Mouse (Mus musculus) liver, embryonic 14.5 days (tissue): ENCODE data around the gene Gm5580. TPM values are rescaled to one million over a fixed set of nuclear protein-coding genes. Genes with fewer than 3 reads are reported as not detected.
"Not testable (repeated sequence)": the region's sequence is repeated elsewhere in the genome, so short reads cannot be mapped to it uniquely, and the experiment has no call there.

Experiments used
- ATAC-seq: fragments of 200-750 bp; cut with Nextera tagmentation; 2 replicates; pipeline ENCODE4 v1.8.0; 2017; ENCODE audit warnings: moderate number of reproducible peaks, mild to moderate bottlenecking, moderate library complexity; ENCODE audit not compliant: insufficient read depth
- DNase-seq, 3 experiments: peaks; one replicate each; pipeline ENCODE4 v3.0.0-alpha.2; 2012 to 2013; ENCODE audit warnings: low read depth in 3 of 3, low spot score in 3 of 3
- H3K27ac ChIP-seq: fragments of 300-500 bp; sonication (generic); 2 replicates; pipeline ENCODE4 v1.5.1; 2014; ENCODE audit warnings: moderate library complexity, mild to moderate bottlenecking, control low read depth, inconsistent platforms
- H3K27me3 ChIP-seq: fragments of 300-500 bp; sonication (generic); 2 replicates; pipeline ENCODE4 v1.6.1; 2014; ENCODE audit warnings: mild to moderate bottlenecking, low read length, moderate library complexity; ENCODE audit not compliant: control insufficient read depth, insufficient read depth
- H3K36me3 ChIP-seq: fragments of 300-500 bp; sonication (generic); replicated peaks from 2 replicates; pipeline ENCODE4 v1.6.1; 2014; ENCODE audit warnings: low read depth; ENCODE audit not compliant: control insufficient read depth, insufficient read depth
- H3K4me1 ChIP-seq, 2 experiments: fragments of 200-500 bp in 1 of 2; fragments of 300-500 bp in 1 of 2; sonication (generic) in 1 of 2; replicated peaks; 2 replicates each; pipeline ENCODE4 v1.6.1; 2012 to 2014; ENCODE audit warnings: antibody characterized with exemption in 1 of 2, inconsistent platforms in 1 of 2, low read length in 1 of 2; ENCODE audit not compliant: control insufficient read depth in 2 of 2, insufficient read depth in 2 of 2
- H3K4me2 ChIP-seq: fragments of 300-500 bp; sonication (generic); 2 replicates; pipeline ENCODE4 v1.6.1; 2014; ENCODE audit warnings: low read depth, mild to moderate bottlenecking, control low read depth, moderate library complexity
- H3K4me3 ChIP-seq, 2 experiments: fragments of 200-500 bp in 1 of 2; fragments of 300-500 bp in 1 of 2; sonication (generic) in 1 of 2; 2 replicates each; pipeline ENCODE4 v1.5.1; 2012 to 2014; ENCODE audit warnings: low read depth in 2 of 2, low read length in 2 of 2, mild to moderate bottlenecking in 2 of 2, control low read depth in 1 of 2, inconsistent platforms in 1 of 2, moderate library complexity in 1 of 2; ENCODE audit not compliant: insufficient read depth in 1 of 2
- H3K9ac ChIP-seq: fragments of 300-500 bp; sonication (generic); replicated peaks from 2 replicates; pipeline ENCODE4 v1.6.1; 2014; ENCODE audit warnings: mild to moderate bottlenecking, control low read depth, moderate library complexity
- H3K9me3 ChIP-seq: fragments of 300-500 bp; sonication (generic); 2 replicates; pipeline ENCODE4 v1.6.1; 2016; ENCODE audit warnings: low read length, mixed read lengths; ENCODE audit not compliant: control insufficient read depth
- CTCF ChIP-seq: IDR thresholded peaks from 2 replicates; pipeline ENCODE4 v1.5.1; 2016; ENCODE audit warnings: antibody characterized with exemption, low read depth, control low read depth
- EP300 ChIP-seq: IDR thresholded peaks from 2 replicates; pipeline ENCODE4 v1.6.1; 2016; ENCODE audit warnings: antibody characterized with exemption, low read depth
- WGBS: fragments of 180-500 bp; shearing (Covaris S2); extraction: QIAGEN DNeasy Blood & Tissue Kit; methylation state at CpG from one replicate; pipeline ENCODE4 v1.1.7; 2014; ENCODE audit not compliant: insufficient replicate concordance; 5-methylcytosine and 5-hydroxymethylcytosine counted together
- polyA plus RNA-seq, 2 experiments: library from polyadenylated mRNA; depleted of rRNA in 1 of 2; stranded (reverse) in 1 of 2; unstranded in 1 of 2; fragments of >200 nt; fragmentation: Nextera tagmentation in 1 of 2; extraction: Ambion mirVana in 1 of 2; gene quantifications; 2 replicates each; pipeline versions ENCODE4 v1.2.1 to v1.2.3; 2012 to 2014

Gm5580 gene
- polyA plus RNA-seq, 2 experiments = 0.04 to 0.19 TPM

DNA sequence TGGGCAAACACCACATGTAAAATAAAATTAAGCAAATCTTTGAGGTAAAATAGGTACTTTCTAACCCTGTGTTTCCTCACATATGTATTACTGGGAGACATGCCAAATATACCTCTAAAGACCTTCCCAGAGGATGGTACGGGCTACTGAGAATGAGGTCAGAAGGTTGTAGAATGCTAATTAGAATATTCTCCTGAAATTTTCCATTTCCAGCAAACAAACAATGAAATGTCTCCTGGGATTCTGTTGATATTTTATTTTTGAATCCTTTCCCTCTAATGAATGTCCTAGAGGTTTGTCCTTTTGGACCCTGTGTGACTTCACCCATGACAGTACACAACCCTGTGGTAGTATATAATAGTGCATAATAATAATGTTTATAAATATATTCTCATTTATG, 3.0 kb downstream of the Gm5580 start, which contains the start of gene Olfr214:
Gene Olfr214 (plus strand): TSS at position 301 of the 400 bp plus-strand sequence.
- no peak within 1 kb of the TSS for H3K4me2 ChIP-seq
- DNase-seq = no peak
- H3K27me3 ChIP-seq = no peaks in the 10 kb centered on the region
- H3K36me3 ChIP-seq = no peaks in the 10 kb centered on the region
- no peak within 1 kb of the TSS for H3K27ac ChIP-seq
- no peak within 1 kb of the TSS for H3K4me3 ChIP-seq
- TF ChIP-seq CTCF (no peak), EP300 (no peak)
- no peaks in the 10 kb centered on the region for H3K4me1 ChIP-seq
- H3K9ac ChIP-seq = no peak within 1 kb of the TSS
- 61% methylated on average over 1 of the region's 1 CpGs for WGBS
- H3K9me3 ChIP-seq = no peaks in the 10 kb centered on the region
- ATAC-seq = no peak

DNA sequence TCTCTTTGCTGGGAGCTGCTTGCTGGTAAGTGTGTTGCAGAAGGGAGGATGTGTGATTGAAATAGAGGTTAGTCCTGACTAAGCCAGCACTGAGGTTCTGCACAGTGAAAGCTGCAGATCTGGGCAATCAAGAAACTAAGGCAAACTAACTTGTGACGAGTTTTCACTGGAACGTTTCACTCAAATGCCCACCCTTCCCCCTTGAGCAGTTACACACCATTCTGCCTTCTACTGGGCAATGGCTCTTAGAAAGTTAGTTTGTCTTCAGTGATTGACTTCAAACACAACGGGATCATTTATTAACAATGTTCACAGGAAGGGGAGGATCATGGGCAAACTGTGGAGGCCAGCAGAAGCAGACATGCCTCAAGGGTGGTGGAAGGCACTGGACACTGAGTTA, 4.0 kb downstream of the Gm5580 start:
- TF ChIP-seq EP300 = no peak
- no peak for TF ChIP-seq CTCF
- Histone ChIP-seq H3K27me3 (no peaks in the 10 kb centered on the region), H3K9me3 (no peaks in the 10 kb centered on the region), H3K9ac (no peak overlapping the region), H3K4me1 (no peaks in the 10 kb centered on the region), H3K27ac (no peak overlapping the region), H3K4me2 (no peak overlapping the region), H3K36me3 (no peaks in the 10 kb centered on the region), H3K4me3 (no peak overlapping the region)
- 38% methylated on average over 3 of the region's 3 CpGs for WGBS
- ATAC-seq = no peak
- no peak for DNase-seq

DNA sequence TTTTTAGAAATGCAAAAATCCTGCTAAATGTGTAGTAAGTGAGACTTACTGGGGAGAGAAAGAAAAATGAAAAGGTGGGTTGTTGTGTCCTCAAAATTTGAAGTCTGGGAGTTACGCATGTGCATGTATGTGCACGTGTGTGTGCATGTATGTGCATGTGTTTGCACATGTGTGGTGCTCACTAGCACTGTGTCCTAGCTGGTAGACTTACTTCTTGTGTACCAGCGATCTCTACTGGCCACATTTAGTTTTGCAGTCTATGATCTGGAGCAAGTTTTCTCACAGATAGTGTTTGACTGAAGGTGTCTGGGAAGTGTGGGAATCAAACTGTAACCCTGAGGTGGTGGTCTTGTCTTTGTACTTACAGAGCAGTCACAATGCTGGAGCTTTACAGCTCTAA, 18.9 kb downstream of the Gm5580 start:
- Histone ChIP-seq H3K27me3 (no peaks in the 10 kb centered on the region), H3K9ac (no peak overlapping the region), H3K4me2 (no peak overlapping the region), H3K36me3 (no peaks in the 10 kb centered on the region), H3K4me3 (no peak overlapping the region), H3K4me1 (no peaks in the 10 kb centered on the region), H3K27ac (no peak overlapping the region), H3K9me3 (no peaks in the 10 kb centered on the region)
- peak; percentile 17 to 27 (median 26) for DNase-seq
- ATAC-seq = no peak
- TF ChIP-seq EP300 = no peak
- TF ChIP-seq CTCF = peak; percentile 70
- WGBS = 21% methylated on average over 3 of the region's 3 CpGs

DNA sequence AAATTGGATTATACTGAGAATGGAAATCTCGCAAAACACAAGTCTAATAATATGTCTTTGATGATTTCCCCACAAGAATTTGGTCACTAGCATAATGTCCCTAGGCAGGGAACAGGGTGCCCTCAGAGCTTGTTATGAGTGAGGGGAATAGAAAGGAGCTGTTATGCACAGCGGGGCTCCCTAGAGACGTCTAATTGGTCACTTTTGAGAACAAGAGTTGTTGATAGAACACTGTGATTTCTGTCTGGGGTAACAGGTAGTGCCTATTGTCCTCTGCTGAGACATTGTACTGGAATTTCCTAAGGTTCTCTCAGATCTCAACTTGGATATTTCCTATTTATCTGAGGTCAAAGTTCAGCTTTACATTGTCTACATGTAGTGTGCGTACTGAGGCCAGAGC, 33.2 kb downstream of the Gm5580 start, which contains the start of gene Olfr215:
Gene Olfr215 (minus strand): TSS at position 101 of the 400 bp plus-strand sequence.
- Histone ChIP-seq H3K9me3 (no peaks in the 10 kb centered on the region), H3K4me2 (no peak within 1 kb of the TSS), H3K4me3 (no peak within 1 kb of the TSS), H3K9ac (no peak within 1 kb of the TSS), H3K36me3 (no peaks in the 10 kb centered on the region), H3K27ac (no peak within 1 kb of the TSS), H3K4me1 (no peaks in the 10 kb centered on the region), H3K27me3 (no peaks in the 10 kb centered on the region)
- no peak for ATAC-seq
- 62% methylated on average over 4 of the region's 4 CpGs for WGBS
- TF ChIP-seq CTCF = no peak
- no peak for TF ChIP-seq EP300
- DNase-seq = no peak

DNA sequence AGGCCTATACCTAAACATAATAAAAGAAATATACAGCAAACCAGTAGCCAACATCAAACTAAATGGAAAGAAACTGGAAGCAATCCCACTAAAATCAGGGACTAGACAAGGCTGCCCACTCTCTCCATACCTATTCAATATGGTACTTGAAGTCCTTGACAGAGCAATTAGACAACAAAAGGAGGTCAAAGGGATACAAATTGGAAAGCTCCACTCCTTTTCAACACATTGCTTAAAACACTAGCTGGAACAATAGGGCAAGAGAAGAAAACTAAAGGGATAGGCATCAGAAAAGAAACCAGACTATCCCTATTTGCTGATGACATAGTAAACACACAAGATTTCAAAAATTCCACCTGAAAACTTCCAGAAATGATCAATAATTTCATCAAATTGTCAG, 50.0 kb downstream of the Gm5580 start:
- H3K36me3 ChIP-seq, H3K27me3 ChIP-seq, H3K9me3 ChIP-seq, H3K4me3 ChIP-seq, H3K9ac ChIP-seq, H3K4me1 ChIP-seq, H3K27ac ChIP-seq, H3K4me2 ChIP-seq, DNase-seq, ATAC-seq: not testable (repeated sequence)

Other genes with a start within 250 kb of the Gm5580 start
- 82.4 and 96.1 TPM in 2 replicates for gene March8, start 213.1 kb upstream of the Gm5580 start, polyA plus RNA-seq (2012; rRNA removed)
- gene March8, start 213.1 kb upstream of the Gm5580 start, polyA plus RNA-seq (2014; fragmentation: Nextera tagmentation; extraction: Ambion mirVana) = 80.1 and 89.8 TPM in 2 replicates
- 0.81 and 1.6 TPM in 2 replicates for gene Alox5, start 90.0 kb upstream of the Gm5580 start, polyA plus RNA-seq (2012; rRNA removed)
- gene Alox5, start 90.0 kb upstream of the Gm5580 start, polyA plus RNA-seq (2014; fragmentation: Nextera tagmentation; extraction: Ambion mirVana) = 1.8 and 2.4 TPM in 2 replicates
- gene Olfr211, start 62.0 kb upstream of the Gm5580 start, polyA plus RNA-seq (2012; rRNA removed) = not detected in 2 replicates
- gene Olfr211, start 62.0 kb upstream of the Gm5580 start, polyA plus RNA-seq (2014; fragmentation: Nextera tagmentation; extraction: Ambion mirVana) = not detected in 2 replicates
- 0.01 TPM in 1 of 2 replicates, not detected in the other for gene Olfr212, start 44.6 kb upstream of the Gm5580 start, polyA plus RNA-seq (2012; rRNA removed)
- gene Olfr212, start 44.6 kb upstream of the Gm5580 start, polyA plus RNA-seq (2014; fragmentation: Nextera tagmentation; extraction: Ambion mirVana) = not detected in 2 replicates
- not detected in 2 replicates for gene Olfr213, start 12.7 kb upstream of the Gm5580 start, polyA plus RNA-seq (2012; rRNA removed)
- gene Olfr213, start 12.7 kb upstream of the Gm5580 start, polyA plus RNA-seq (2014; fragmentation: Nextera tagmentation; extraction: Ambion mirVana) = not detected in 2 replicates
- not detected in 2 replicates for gene Olfr214, start 3.1 kb downstream of the Gm5580 start, polyA plus RNA-seq (2012; rRNA removed)
- gene Olfr214, start 3.1 kb downstream of the Gm5580 start, polyA plus RNA-seq (2014; fragmentation: Nextera tagmentation; extraction: Ambion mirVana) = not detected in 2 replicates
- not detected in 2 replicates for gene Olfr215, start 33.1 kb downstream of the Gm5580 start, polyA plus RNA-seq (2012; rRNA removed)
- gene Olfr215, start 33.1 kb downstream of the Gm5580 start, polyA plus RNA-seq (2014; fragmentation: Nextera tagmentation; extraction: Ambion mirVana) = not detected in 2 replicates
- 9.0 and 10.9 TPM in 2 replicates for gene Zfp422, start 77.9 kb downstream of the Gm5580 start, polyA plus RNA-seq (2012; rRNA removed)
- gene Zfp422, start 77.9 kb downstream of the Gm5580 start, polyA plus RNA-seq (2014; fragmentation: Nextera tagmentation; extraction: Ambion mirVana) = 21.2 TPM in 2 replicates
- 3.3 and 14.3 TPM in 2 replicates for gene Depp1, start 99.5 kb downstream of the Gm5580 start, polyA plus RNA-seq (2012; rRNA removed)
- gene Depp1, start 99.5 kb downstream of the Gm5580 start, polyA plus RNA-seq (2014; fragmentation: Nextera tagmentation; extraction: Ambion mirVana) = 6.3 and 9.4 TPM in 2 replicates
- gene Rassf4, start 122.8 kb downstream of the Gm5580 start, polyA plus RNA-seq (2012; rRNA removed) = 1.5 and 1.9 TPM in 2 replicates
- 5.7 and 6.7 TPM in 2 replicates for gene Rassf4, start 122.8 kb downstream of the Gm5580 start, polyA plus RNA-seq (2014; fragmentation: Nextera tagmentation; extraction: Ambion mirVana)
- under 0.01 and 0.01 TPM in 2 replicates for gene Tmem72, start 165.8 kb downstream of the Gm5580 start, polyA plus RNA-seq (2012; rRNA removed)
- under 0.01 TPM in 1 of 2 replicates, not detected in the other for gene Tmem72, start 165.8 kb downstream of the Gm5580 start, polyA plus RNA-seq (2014; fragmentation: Nextera tagmentation; extraction: Ambion mirVana)